Mouse (Mus musculus): Measurements from ENCODE around the gene Fmnl1. TPM values are rescaled to one million over a fixed set of nuclear protein-coding genes. Genes with fewer than 3 reads are reported as not detected.

Gene Fmnl1
- total RNA-seq, 2 experiments from 2014 or later: 186 to 209 TPM

DNA sequence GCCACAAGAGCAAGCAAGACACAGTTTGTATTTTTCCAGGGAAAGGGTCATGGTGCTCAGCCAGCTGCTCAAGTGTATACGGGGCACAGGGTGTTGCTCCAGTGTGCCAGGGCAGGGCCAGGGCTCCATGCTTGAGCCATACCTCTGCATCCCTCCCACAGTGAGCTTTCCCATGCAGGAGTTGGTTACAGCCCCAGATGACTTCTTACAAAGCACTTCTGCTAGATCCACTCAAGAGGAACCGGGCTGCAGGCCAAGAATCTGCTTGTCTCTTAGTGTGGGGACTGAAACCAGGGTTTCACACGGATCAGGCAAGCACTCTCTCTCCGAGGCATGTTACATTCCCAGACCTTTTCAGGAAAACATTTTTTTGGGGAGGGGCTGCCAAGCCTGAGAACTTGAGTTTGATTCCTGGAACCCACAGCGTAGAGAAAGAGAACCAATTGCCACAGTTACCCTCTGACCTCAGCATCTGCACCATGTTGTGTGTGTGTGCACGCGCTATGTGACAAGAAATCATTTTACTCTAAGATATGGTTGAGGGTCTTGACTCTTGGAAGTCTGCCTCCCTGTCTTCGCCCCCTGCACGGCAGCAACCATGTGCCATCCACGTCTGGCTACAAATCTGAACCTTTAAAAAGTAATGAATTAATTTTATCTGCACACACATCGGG lies 76.7 kb downstream of the Fmnl1 start:
- peak; percentile 64 to 65 for DNase-seq (ENCODE audit: extremely low spot score in 1 of 2, low spot score in 2 of 2)
- intact Hi-C loops (cut with DNase I): loop anchor here (5.0 kb wide), 1 partner anchor 80 kb away; no protein-coding TSS in a partner anchor
- Histone ChIP-seq H3K4me3 (no peak overlapping the region), H3K27ac (no peak overlapping the region)
- TF ChIP-seq CTCF (IDR thresholded peaks at IDR 0.05): no peak

Other genes with a start within 250 kb of the Fmnl1 start
- not detected for gene Kif18b, start 246.0 kb upstream of the Fmnl1 start, total RNA-seq (2021)
- gene C1ql1, start 224.4 kb upstream of the Fmnl1 start, total RNA-seq (2021): 10 to 100 TPM in 1 of 2 experiments, 1 to 10 TPM in 1; 9.3 to 14.0 TPM
- 100 to 1,000 TPM; 117 to 130 TPM for gene Nmt1, start 142.9 kb upstream of the Fmnl1 start, total RNA-seq (2021)
- 10 to 100 TPM; 48.3 to 50.9 TPM for gene Dcakd, start 142.8 kb upstream of the Fmnl1 start, total RNA-seq (2021)
- gene Plcd3, start 69.4 kb upstream of the Fmnl1 start, total RNA-seq (2021): 10 to 100 TPM; 16.5 to 19.0 TPM
- gene Acbd4, start 69.4 kb upstream of the Fmnl1 start, total RNA-seq (2021): 10 to 100 TPM; 72.3 to 88.2 TPM
- gene Hexim1, start 54.9 kb upstream of the Fmnl1 start, total RNA-seq (2021): 10 to 100 TPM; 49.6 to 50.0 TPM
- gene Hexim2, start 38.7 kb upstream of the Fmnl1 start, total RNA-seq (2021): 10 to 100 TPM; 14.0 to 14.1 TPM
- gene 1700023F06Rik, start 37.5 kb downstream of the Fmnl1 start, total RNA-seq (2021): 1 to 10 TPM; 2.2 to 2.7 TPM
- 1 to 10 TPM; 1.7 to 2.9 TPM for gene Spata32, start 47.3 kb downstream of the Fmnl1 start, total RNA-seq (2021)
- 1 to 10 TPM; 4.4 to 4.9 TPM for gene Map3k14, start 96.4 kb downstream of the Fmnl1 start, total RNA-seq (2021)
- gene Arhgap27, start 192.6 kb downstream of the Fmnl1 start, total RNA-seq (2021): 10 to 100 TPM; 10.8 to 14.0 TPM
- gene Plekhm1, start 241.6 kb downstream of the Fmnl1 start, total RNA-seq (2021): 10 to 100 TPM; 17.0 to 19.8 TPM